Mouse (Mus musculus): Measurements from ENCODE around the gene Prkar1b.
A peak's percentile ranks its signal among the peaks of the same experiment; 100 is the strongest.

Gene Prkar1b

GRCm38 (mm10) chr5:138999716-139000115 is 150.1 kb downstream of the Prkar1b start:
- no peak for DNase-seq (ENCODE audit: low spot score in 2 of 2)

- DNase-seq (ENCODE audit: low spot score in 2 of 2) = no peak
These were observed 151.7 kb downstream of the Prkar1b start for GRCm38 (mm10) chr5:138997936-138998580.

- peak in 1 of 2 experiments; percentile 35 for DNase-seq (ENCODE audit: low spot score in 2 of 2)
These were observed 152.5 kb downstream of the Prkar1b start, which contains the start of gene Pdgfa for GRCm38 (mm10) chr5:138997171-138997788. Gene Pdgfa (minus strand): TSS chr5:138997370.

GRCm38 (mm10) chr5:138996322-138997073 is 153.3 kb downstream of the Prkar1b start:
- peak; percentile 38 to 49 for DNase-seq (ENCODE audit: low spot score in 2 of 2)

DNA sequence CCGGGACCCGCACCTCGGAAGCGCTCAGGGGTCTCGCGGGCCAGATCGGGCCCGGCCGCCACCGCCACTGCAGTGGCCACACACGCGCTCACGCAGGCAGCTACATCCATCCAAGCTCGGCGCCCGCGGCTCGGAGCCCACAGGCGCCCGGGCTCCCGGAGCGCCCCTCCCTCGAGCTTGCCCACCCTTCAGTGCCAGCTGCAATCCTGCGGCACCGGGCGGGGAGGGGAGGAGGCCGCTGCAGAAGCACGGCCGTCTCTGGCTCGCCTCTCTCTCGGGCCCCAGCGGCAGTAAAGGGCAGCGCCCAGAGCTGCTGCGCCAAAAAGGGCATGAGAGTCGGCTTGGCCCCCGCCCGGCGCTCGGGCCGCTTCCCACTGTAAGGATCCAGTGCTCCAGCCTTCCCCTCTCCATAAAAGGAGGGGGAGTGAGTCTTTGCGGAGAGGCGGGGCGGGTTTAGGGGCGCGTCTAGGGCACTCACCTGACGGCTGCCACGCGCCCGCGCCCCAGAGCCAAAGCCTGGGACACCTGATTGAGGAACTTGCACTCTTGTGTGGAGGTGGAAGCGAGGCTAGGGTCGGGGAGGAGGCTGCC is 154.0 kb downstream of the Prkar1b start:
- peak; percentile 43 to 57 for DNase-seq (ENCODE audit: low spot score in 2 of 2)

DNA sequence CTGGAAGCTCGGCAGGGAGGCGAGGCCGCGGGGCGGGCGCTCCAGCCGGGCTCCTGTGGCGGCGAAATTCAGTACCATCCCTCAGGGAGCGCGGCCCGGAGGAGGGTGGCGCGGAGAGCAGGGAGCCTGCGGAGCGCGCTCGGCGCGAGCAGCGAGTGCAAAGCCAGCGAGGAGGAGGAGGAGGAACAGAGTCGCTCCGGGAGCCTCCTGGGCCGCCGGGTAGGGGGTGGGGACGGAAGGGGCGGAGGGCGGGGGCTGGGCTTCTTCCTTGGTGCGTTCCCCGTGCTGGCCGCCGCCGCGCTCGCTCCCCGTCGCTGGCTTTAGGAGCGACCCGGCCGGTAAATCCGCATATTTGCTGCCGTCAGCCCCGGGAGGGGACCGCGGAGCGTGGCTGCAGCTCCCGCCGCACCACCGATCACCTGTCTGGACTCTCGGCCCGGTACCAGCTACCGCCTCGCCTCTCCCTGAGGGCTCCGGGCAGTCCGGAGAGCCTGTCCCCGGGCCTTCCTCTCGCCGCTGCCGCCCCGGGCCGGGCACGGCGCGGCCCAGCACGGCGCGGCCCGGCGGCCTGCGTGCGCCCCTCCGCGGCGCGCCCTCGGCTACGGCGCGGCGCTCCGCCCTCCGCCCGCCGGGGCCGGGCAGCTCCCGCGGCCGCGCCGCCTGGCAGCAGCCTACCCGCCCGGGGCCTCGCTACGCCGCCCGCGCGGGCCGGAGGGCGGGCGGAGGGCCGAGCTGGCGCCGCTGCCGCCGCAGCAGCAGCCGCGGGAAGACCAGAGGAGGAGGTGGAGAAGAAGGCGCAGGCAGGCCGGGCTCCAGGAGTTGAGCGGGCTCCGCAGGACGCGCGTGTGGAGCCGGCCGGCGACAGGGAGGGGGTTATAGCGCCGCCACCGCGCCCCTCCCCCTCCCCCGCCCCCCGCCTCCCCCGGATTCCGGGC is 154.7 kb downstream of the Prkar1b start:
- DNase-seq (ENCODE audit: low spot score in 2 of 2) = peak; percentile 36 to 66

DNA sequence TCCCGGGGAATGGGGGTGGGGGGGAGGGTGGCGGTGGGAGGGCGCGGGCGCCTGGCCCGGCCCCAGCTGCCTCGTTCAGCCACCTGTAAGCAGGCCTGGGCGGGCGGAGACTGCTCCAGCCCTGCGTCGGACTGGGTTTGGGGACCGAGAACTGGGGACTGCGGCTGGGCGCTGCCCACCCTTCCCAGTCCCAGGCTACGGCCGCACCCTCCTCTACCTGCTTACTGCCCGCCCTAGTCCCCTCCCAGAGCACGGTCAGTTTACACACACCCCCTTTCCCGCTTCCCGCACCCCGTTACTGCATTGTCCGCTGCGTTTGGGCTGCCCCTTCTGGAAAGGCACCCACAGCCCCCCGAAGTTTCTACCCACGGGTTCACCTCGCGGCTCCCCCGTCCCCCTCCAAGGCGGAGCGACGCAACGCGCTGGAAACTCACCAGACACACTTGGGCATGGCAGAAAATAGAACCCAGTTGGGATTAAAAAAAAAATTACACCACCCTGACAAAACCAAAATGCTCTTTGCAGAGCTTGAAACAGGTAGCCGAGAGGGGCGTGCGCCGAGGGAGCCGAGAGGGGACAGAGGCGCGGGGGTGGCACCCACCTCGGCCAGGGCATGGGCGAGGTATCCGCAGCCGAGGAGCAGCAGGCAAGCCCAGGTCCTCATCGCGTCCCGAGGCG is 155.6 kb downstream of the Prkar1b start:
- DNase-seq (ENCODE audit: low spot score in 2 of 2) = no peak

DNA sequence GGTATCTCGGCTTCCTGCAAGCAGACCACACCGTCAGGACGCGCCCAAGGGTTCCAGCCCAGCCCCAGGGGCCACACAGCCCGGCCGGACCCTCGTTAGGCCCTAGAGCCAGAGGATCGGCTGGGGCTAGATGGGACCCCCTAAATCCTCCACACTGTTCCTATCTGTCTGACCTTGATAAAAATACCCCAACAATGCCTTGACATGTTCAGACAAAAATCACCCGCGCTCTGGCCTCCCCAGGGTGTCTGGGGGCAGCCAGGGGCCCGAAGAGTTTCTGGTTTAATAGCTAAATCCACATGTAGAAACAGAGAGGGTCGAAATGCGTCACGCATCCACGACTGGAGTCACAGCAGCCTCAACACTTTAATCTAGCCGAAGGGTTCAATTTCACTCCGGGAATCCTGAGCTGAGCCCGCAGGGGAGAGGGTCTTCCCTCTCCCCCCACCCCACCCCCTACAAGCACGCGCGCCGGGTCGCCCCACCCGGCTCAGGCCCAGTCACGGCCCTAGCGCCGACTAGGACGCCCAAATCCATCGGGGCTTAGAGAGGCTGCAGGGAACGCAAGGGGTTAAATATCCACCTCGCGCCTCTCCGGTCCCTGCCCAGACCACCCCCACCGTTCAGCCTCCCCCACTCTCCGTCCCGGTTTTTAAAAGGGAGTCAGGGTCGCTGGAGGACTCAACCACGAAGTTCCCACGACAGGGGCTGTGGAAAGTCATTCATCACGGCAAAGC is 156.3 kb downstream of the Prkar1b start:
- no peak for DNase-seq (ENCODE audit: low spot score in 2 of 2)

DNA sequence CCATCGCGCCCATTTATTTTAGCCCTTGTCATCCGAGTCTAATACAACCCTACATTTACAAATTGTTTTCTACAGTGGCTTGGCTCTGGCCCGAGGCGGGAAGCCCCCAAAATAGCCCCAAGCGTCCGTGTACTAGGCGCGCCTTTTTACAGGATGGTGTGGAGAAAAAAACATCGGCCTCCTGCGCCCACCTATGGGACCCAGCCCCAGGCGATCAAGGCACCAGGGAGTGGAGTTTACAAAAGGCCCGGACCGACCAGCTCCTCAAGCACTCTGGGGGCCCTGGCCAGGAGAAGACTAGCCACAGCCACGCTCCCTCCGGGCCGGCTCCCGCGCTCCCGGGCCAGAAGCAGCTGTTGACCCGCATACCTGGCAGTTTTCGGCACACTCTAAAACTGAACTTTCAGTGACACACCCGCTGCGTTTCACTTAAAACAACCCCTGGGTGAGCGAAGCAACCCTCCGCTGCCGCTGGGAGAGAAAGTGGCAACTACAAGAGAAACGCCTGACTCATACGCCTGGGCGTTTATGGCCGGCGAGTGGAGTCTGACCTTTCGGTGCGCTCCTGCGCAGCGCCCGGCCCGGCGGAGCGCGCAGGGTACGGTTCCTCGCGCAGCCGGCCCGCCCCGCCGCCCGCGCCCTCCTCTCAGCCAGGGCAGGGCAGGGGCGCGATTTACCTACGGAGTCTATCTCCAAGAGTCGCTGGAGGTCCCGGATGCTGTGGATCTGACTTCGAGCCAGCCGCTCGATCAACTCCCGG is 157.0 kb downstream of the Prkar1b start:
- DNase-seq (ENCODE audit: low spot score in 2 of 2) = no peak

DNA sequence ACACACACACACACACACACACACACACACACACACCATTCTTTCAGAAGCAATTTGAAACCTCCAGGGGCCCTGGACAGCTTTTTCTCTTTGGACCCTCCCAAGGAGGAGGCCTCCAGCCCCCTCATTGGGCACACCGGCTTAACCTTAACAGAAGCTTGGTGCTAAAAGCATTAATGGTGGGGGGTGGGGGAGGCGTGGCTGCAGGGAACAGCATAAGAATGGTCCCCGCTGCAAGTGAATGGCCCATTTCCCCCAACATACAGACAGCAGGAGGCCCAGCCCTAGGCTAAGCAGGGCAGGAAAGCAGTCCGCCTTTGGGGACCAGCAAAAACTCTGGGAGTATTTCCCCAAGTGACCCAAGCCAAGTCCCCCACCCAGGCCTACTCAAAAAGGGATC is 158.1 kb downstream of the Prkar1b start:
- DNase-seq (ENCODE audit: low spot score in 2 of 2) = no peak

- DNase-seq (ENCODE audit: low spot score in 2 of 2) = no peak
These were observed 159.0 kb downstream of the Prkar1b start for GRCm38 (mm10) chr5:138990659-138991380.

- no peak for DNase-seq (ENCODE audit: low spot score in 2 of 2)
These were observed 160.2 kb downstream of the Prkar1b start for GRCm38 (mm10) chr5:138989567-138989966.

DNA sequence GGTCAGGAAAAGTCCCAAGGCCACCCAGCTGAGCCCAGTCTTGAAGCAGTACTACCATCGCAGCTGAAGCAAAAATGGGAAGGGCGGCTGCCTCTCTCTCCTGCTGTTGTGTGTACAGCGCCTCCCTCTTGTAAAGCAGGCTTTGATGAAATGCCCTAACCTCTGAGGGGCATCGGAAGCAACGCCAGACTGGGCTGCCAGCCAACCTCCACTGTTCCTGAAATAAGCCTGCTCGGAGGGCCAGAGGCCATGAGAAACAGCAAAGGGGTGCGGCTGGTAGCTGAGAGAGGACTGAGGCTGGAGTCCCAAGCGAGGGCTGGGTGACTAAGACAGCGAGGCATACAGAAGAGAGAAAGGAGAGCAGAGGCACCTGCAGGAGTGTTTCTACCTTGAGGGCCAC is 161.0 kb downstream of the Prkar1b start:
- no peak for DNase-seq (ENCODE audit: low spot score in 2 of 2)

GRCm38 (mm10) chr5:138987994-138988393 is 161.8 kb downstream of the Prkar1b start:
- DNase-seq (ENCODE audit: low spot score in 2 of 2) = no peak

DNA sequence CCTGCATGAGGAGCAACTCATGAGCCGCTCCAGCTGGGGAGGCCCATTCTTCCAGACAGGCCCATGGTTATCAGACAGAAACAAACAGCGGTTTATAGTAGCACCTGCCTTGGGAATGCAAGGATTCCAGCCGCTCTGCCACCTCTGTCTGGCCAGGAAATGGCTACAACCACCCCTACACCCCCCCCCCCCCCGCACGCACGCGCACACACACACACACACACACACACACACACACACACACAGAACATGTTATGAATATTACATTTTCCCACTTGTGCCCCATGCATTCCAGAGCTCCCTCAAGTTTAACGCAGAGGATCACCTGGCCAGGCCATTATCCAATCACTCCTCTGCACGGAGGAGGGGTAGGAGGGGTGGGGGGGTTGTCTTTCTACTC is 167.9 kb downstream of the Prkar1b start:
- no peak for DNase-seq (ENCODE audit: low spot score in 2 of 2)

- no peak for DNase-seq (ENCODE audit: low spot score in 2 of 2)
These were observed 169.2 kb downstream of the Prkar1b start for GRCm38 (mm10) chr5:138980608-138981007.

DNA sequence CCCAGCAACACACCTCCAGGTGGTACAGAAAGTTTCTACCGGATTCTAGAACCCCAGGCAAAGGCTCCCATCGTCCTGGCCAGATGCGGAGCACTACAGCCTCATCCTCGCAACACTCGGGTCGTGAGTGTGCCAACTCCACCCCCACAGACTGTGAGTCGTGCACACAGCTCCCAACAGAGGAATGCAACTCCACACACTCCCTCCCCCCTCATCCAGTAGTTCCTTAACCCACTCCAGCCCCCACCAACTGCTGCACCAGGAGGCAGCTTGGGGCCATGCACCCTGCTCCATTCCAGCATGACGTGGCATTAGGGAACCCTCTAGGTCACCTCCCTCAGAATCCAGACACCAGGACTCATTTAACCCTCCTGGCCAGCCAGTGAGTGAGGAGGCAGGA is 170.0 kb downstream of the Prkar1b start:
- DNase-seq (ENCODE audit: low spot score in 2 of 2) = no peak

DNA sequence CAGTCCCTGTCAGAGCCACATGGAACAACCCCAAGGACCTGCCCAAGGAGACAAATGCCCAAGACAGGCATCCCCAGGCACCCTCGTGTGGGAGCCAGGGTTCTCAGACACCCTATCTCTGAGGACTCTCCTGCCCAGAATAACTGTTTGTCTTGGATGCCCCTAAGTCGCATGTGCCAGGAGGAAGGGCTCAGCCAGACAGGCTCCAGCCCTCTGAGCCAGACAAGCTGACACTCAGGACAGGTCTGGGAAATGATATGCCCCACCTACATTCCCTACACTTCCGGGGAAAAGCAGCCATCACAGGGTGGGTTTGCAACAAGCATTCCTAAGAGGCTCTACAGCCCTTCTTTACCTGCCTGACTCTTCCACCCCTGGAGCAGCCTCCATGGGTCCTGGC is 172.0 kb downstream of the Prkar1b start:
- no peak for DNase-seq (ENCODE audit: low spot score in 2 of 2)

Data from frontal cortex, postnatal 14 days (tissue).